Mouse (Mus musculus) midbrain, embryonic 16.5 days (tissue): ENCODE results near the gene Fgfr2. TPM values are rescaled to one million over a fixed set of nuclear protein-coding genes. Genes with fewer than 3 reads are reported as not detected.

Experiments
- ATAC-seq: fragments of 200-750 bp; cut with Nextera tagmentation; 2 replicates; pipeline ENCODE4 v1.8.0; 2017; ENCODE audit warnings: moderate TSS enrichment
- H3K27ac ChIP-seq: fragments of 300-500 bp; sonication (generic); 2 replicates; pipeline ENCODE4 v1.5.1; 2014; ENCODE audit warnings: mild to moderate bottlenecking, low read length, mixed read lengths
- H3K27me3 ChIP-seq: fragments of 300-500 bp; sonication (generic); 2 replicates; pipeline ENCODE4 v1.6.1; 2014; ENCODE audit warnings: low read depth, low read length, mixed read lengths; ENCODE audit not compliant: control insufficient read depth, insufficient read depth
- H3K36me3 ChIP-seq: fragments of 300-500 bp; sonication (generic); 2 replicates; pipeline ENCODE4 v1.6.1; 2014; ENCODE audit warnings: mild to moderate bottlenecking, low read length, moderate library complexity, mixed read lengths; ENCODE audit not compliant: control insufficient read depth, insufficient read depth
- H3K4me1 ChIP-seq: fragments of 300-500 bp; sonication (generic); 2 replicates; pipeline ENCODE4 v1.6.1; 2014; ENCODE audit warnings: mild to moderate bottlenecking, low read length, mixed read lengths; ENCODE audit not compliant: control insufficient read depth, insufficient read depth
- H3K4me2 ChIP-seq: fragments of 300-500 bp; sonication (generic); 2 replicates; pipeline ENCODE4 v1.6.1; 2014; ENCODE audit warnings: mild to moderate bottlenecking, low read length, mixed read lengths
- H3K4me3 ChIP-seq: fragments of 300-500 bp; sonication (generic); 2 replicates; pipeline ENCODE4 v1.5.1; 2014; ENCODE audit warnings: low read depth, mild to moderate bottlenecking, low read length, moderate library complexity, mixed read lengths
- H3K9ac ChIP-seq: fragments of 300-500 bp; sonication (generic); 2 replicates; pipeline ENCODE4 v1.6.1; 2014; ENCODE audit warnings: low read depth, low read length, mixed read lengths
- H3K9me3 ChIP-seq: fragments of 300-500 bp; sonication (generic); replicated peaks from 2 replicates; pipeline ENCODE4 v1.6.1; 2014; ENCODE audit warnings: mild to moderate bottlenecking, low read length, mixed read lengths; ENCODE audit not compliant: control insufficient read depth, poor library complexity, severe bottlenecking
- WGBS: fragments of 180-500 bp; shearing (Covaris S2); extraction: QIAGEN DNeasy Blood & Tissue Kit; methylation state at CpG from one replicate; pipeline ENCODE4 v1.1.7; 2014; 5-methylcytosine and 5-hydroxymethylcytosine counted together
- polyA plus RNA-seq: library from polyadenylated mRNA; unstranded; fragments of >200 nt; fragmentation: Nextera tagmentation; extraction: Ambion mirVana; gene quantifications from 2 replicates; pipeline ENCODE4 v1.2.1, GENCODE M21; 2015

Gene Fgfr2
- polyA plus RNA-seq, 1 experiment from 2014 or later = 23.8 TPM

- Histone ChIP-seq H3K4me1 (peaks cover 8% of the 10 kb centered on the region; the same call in 1 of the 2 replicates), H3K36me3 (no peaks in the 10 kb centered on the region), H3K4me3 (no peak overlapping the region), H3K27me3 (no peaks in the 10 kb centered on the region), H3K27ac (no peak overlapping the region), H3K4me2 (no peak overlapping the region), H3K9me3 (no peaks in the 10 kb centered on the region), H3K9ac (no peak overlapping the region)
- no peak for ATAC-seq
- WGBS = 72% methylated on average over 11 of the region's 11 CpGs
These were observed 2790.5 kb downstream of the Fgfr2 start for GRCm38 (mm10) chr7:130332515-130333220.

- 7% methylated on average over 15 of the region's 15 CpGs for WGBS
- Histone ChIP-seq H3K9me3 (no peaks in the 10 kb centered on the region), H3K36me3 (no peaks in the 10 kb centered on the region), H3K4me1 (peaks cover 9% of the 10 kb centered on the region; the same call in 1 of the 2 replicates), H3K27me3 (0 out of 2 replicates have a peak, but pooled peaks cover 3% of the 10 kb centered on the region), H3K9ac (peak overlapping the region; percentile 2; the same call in 1 of the 2 replicates), H3K4me3 (no peak overlapping the region), H3K27ac (no peak overlapping the region), H3K4me2 (peak overlapping the region; percentile 28)
- no peak for ATAC-seq
These were observed 2795.4 kb downstream of the Fgfr2 start for GRCm38 (mm10) chr7:130327603-130328365.

- Histone ChIP-seq H3K4me2 (no peak overlapping the region), H3K27me3 (0 out of 2 replicates have a peak, but pooled peaks cover 3% of the 10 kb centered on the region), H3K9me3 (no peaks in the 10 kb centered on the region), H3K4me1 (peaks cover 9% of the 10 kb centered on the region; the same call in 1 of the 2 replicates), H3K36me3 (no peaks in the 10 kb centered on the region), H3K4me3 (no peak overlapping the region), H3K9ac (no peak overlapping the region), H3K27ac (no peak overlapping the region)
- 80% methylated on average over 15 of the region's 15 CpGs for WGBS
- ATAC-seq = no peak
These were observed 2797.1 kb downstream of the Fgfr2 start for GRCm38 (mm10) chr7:130325983-130326433.

- Histone ChIP-seq H3K4me3 (no peak overlapping the region), H3K27ac (no peak overlapping the region), H3K9me3 (no peaks in the 10 kb centered on the region), H3K36me3 (no peaks in the 10 kb centered on the region), H3K4me2 (no peak overlapping the region), H3K27me3 (0 out of 2 replicates have a peak, but pooled peaks cover 3% of the 10 kb centered on the region), H3K4me1 (peaks cover 14% of the 10 kb centered on the region), H3K9ac (no peak overlapping the region)
- no peak for ATAC-seq
- WGBS = 71% methylated on average over 14 of the region's 14 CpGs
These were observed 2798.3 kb downstream of the Fgfr2 start for GRCm38 (mm10) chr7:130324716-130325401.

- H3K27me3 ChIP-seq = 0 out of 2 replicates have a peak, but pooled peaks cover 3% of the 10 kb centered on the region
- H3K9me3 ChIP-seq = no peaks in the 10 kb centered on the region
- ATAC-seq = no peak
- H3K4me1 ChIP-seq = peaks cover 20% of the 10 kb centered on the region
- H3K4me2 ChIP-seq = no peak overlapping the region
- H3K27ac ChIP-seq = no peak overlapping the region
- no peaks in the 10 kb centered on the region for H3K36me3 ChIP-seq
- WGBS = 92% methylated on average over 4 of the region's 4 CpGs
- H3K9ac ChIP-seq = no peak overlapping the region
- H3K4me3 ChIP-seq = no peak overlapping the region
These were observed 2799.4 kb downstream of the Fgfr2 start for GRCm38 (mm10) chr7:130323766-130324165.

- Histone ChIP-seq H3K9ac (peak overlapping the region; percentile 49), H3K4me2 (no peak overlapping the region), H3K9me3 (no peaks in the 10 kb centered on the region), H3K27me3 (no peaks in the 10 kb centered on the region), H3K4me3 (no peak overlapping the region), H3K36me3 (no peaks in the 10 kb centered on the region), H3K4me1 (peaks cover 11% of the 10 kb centered on the region), H3K27ac (0 out of 2 replicates have a peak overlapping the region, but pooled peaks have one; percentile 15)
- WGBS = 33% methylated on average over 8 of the region's 8 CpGs
- ATAC-seq = peak; percentile 71
These were observed 2803.2 kb downstream of the Fgfr2 start for GRCm38 (mm10) chr7:130319799-130320556.

- ATAC-seq = no peak
- 86% methylated on average over 3 of the region's 3 CpGs for WGBS
- H3K27me3 ChIP-seq = no peaks in the 10 kb centered on the region; the same call in 1 of the 2 replicates
These were observed 2806.9 kb downstream of the Fgfr2 start for GRCm38 (mm10) chr7:130316294-130316693.

GRCm38 (mm10) chr7:130315221-130315620 is 2807.9 kb downstream of the Fgfr2 start:
- no peaks in the 10 kb centered on the region for H3K36me3 ChIP-seq
- H3K9ac ChIP-seq = no peak overlapping the region
- H3K4me3 ChIP-seq = no peak overlapping the region
- no peaks in the 10 kb centered on the region; the same call in 1 of the 2 replicates for H3K27me3 ChIP-seq
- ATAC-seq = no peak
- H3K4me1 ChIP-seq = peaks cover 10% of the 10 kb centered on the region
- H3K27ac ChIP-seq = no peak overlapping the region
- no peaks in the 10 kb centered on the region for H3K9me3 ChIP-seq
- whole genome bisulfite sequencing = 90% methylated on average over 6 of the region's 6 CpGs
- no peak overlapping the region for H3K4me2 ChIP-seq

More at GRCm38 (mm10) chr7:130316294-130316693, 2806.9 kb downstream of the Fgfr2 start:
- H3K27ac ChIP-seq = no peak overlapping the region
- H3K4me1 ChIP-seq = peaks cover 11% of the 10 kb centered on the region
- no peak overlapping the region for H3K4me2 ChIP-seq
- H3K36me3 ChIP-seq = no peaks in the 10 kb centered on the region
- H3K4me3 ChIP-seq = no peak overlapping the region
- H3K9ac ChIP-seq = no peak overlapping the region
- no peaks in the 10 kb centered on the region for H3K9me3 ChIP-seq
